ENCODE assay signal across 8 mouse cellular contexts in the genomic region with DNA sequence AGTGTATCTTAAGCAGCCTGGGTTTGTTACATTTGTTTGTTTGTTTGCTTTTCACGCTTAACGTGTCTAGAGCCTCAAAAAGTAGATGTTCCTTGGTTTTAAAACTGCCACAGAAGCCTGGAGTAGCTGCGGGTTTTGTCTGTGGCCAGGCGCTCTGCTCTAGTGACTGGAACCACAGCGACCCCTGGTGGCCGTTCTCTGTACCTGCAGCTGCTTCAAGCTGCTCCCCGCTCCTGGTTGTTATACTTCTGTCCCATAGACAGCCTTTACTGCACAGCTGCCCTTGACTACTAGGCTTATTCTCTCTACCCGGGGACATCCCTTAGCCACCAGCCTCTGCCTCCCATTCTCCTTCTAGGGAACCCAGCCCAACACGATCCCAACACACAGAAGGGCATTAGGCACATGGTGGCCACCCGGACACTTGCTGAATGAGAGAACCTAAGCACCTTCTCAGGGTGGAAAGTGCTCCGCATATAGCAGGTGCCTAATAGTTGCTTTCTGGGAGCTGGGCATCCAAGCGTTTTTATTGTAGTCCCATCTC.
DNase-seq lines count a peak whose midpoint lies in the region; ATAC-seq and TF ChIP-seq lines count a peak whose summit lies in the region.

No protein-coding gene starts in this region.

- peak; percentile 31 for DNase-seq in ovary, adult 18-20 months (ENCODE audit: low spot score)
- no peak for DNase-seq in ovary, postnatal 10 days (ENCODE audit: low spot score)
- peak; percentile 61 for DNase-seq in c-Kit-positive CD71-negative TER-119-negative erythroid progenitor cells, embryonic 14.5 days (ENCODE audit: low read depth)
- DNase-seq in fibroblast of lung, adult 2 months (ENCODE audit: low read depth), result peak; percentile 52
- peak; percentile 63 for DNase-seq in kidney, adult 18-20 months
- DNase-seq in liver, adult 2 months (ENCODE audit: extremely low read depth, low read depth, low spot score), result peak; percentile 47
- peak; percentile 42 to 68 for DNase-seq in thymus, postnatal 10 days (ENCODE audit: low spot score in 2 of 2)

- ATAC-seq in neutrophil, adult 5-6 weeks (ENCODE audit: extremely low read depth, insufficient number of reproducible peaks, low FRiP score, poor library complexity, severe bottlenecking), result peak; percentile 53

- H3K27me3 ChIP-seq in liver, adult 2 months (ENCODE audit: control insufficient read depth, insufficient read depth, low read length), result no peaks in the 10 kb centered on the region

- peak; percentile 98 for TF ChIP-seq CTCF in liver, adult 2 months (IDR thresholded peaks at IDR 0.05; ENCODE audit: low read depth, low read length)

- no peaks in the 10 kb centered on the region for H3K79me2 ChIP-seq in liver, adult 2 months (ENCODE audit: control insufficient read depth, insufficient read depth, low read length)

- H3K36me3 ChIP-seq in liver, adult 2 months (ENCODE audit: control insufficient read depth, insufficient read depth, low read length), result no peaks in the 10 kb centered on the region

- no peak overlapping the region for H3K4me3 ChIP-seq in liver, adult 2 months (ENCODE audit: insufficient read depth, low read depth, low read length)

- H3K27ac ChIP-seq in liver, adult 2 months (replicated peaks; ENCODE audit: insufficient read depth, low read depth, low read length), result no peak overlapping the region

- no peak overlapping the region for H3K9ac ChIP-seq in liver, adult 2 months (ENCODE audit: low read depth, low read length)

- 15% methylated on average over 12 of the region's 12 CpGs for WGBS in liver, adult 2 months

- peaks cover 18% of the 10 kb centered on the region for H3K4me1 ChIP-seq in liver, adult 2 months (ENCODE audit: control insufficient read depth, insufficient read depth, low read length)

- TF ChIP-seq POLR2A in liver, adult 2 months (IDR thresholded peaks at IDR 0.05; ENCODE audit: extremely low read depth, insufficient read depth, low read length), result no peak
